Mouse (Mus musculus) urinary bladder, adult 2 months (tissue): ENCODE results near the gene Gm39653. TPM values are rescaled to one million over a fixed set of nuclear protein-coding genes. Genes with fewer than 3 reads are reported as not detected.

Experiments used
- polyA plus RNA-seq: library from polyadenylated mRNA; depleted of rRNA; stranded (reverse); fragments of >200 nt; gene quantifications from 2 replicates; pipeline ENCODE4 v1.2.3, GENCODE M21; 2012; rRNA removed

Gm39653 gene
- polyA plus RNA-seq, 1 experiment: not detected

Other genes starting within 250 kb of the Gm39653 start
- 38.1 and 45.9 TPM in 2 replicates for gene Adam23, start 170.1 kb upstream of the Gm39653 start, polyA plus RNA-seq
- gene Dytn, start 71.0 kb downstream of the Gm39653 start, polyA plus RNA-seq: 0.12 and 0.15 TPM in 2 replicates
- not detected in 2 replicates for gene Mdh1b, start 114.3 kb downstream of the Gm39653 start, polyA plus RNA-seq
- gene Fastkd2, start 114.6 kb downstream of the Gm39653 start, polyA plus RNA-seq: 18.9 and 19.3 TPM in 2 replicates
- not detected in 2 replicates for gene 4933402D24Rik, start 153.3 kb downstream of the Gm39653 start, polyA plus RNA-seq